Mouse (Mus musculus) forebrain, embryonic 11.5 days (tissue): ENCODE measurements around the gene Lgi1. TPM values are rescaled to one million over a fixed set of nuclear protein-coding genes. Genes with fewer than 3 reads are reported as not detected.

Experiments used
- ATAC-seq: fragments of 200-750 bp; cut with Nextera tagmentation; replicated peaks from 2 replicates; pipeline ENCODE4 v1.8.0; 2017; ENCODE audit warnings: moderate TSS enrichment; ENCODE audit not compliant: low FRiP score
- DNase-seq: peaks from one replicate; pipeline ENCODE4 v3.0.0-alpha.2; 2017; ENCODE audit warnings: low spot score
- H3K27ac ChIP-seq: fragments of 300-500 bp; sonication (generic); 2 replicates; pipeline ENCODE4 v1.5.1; 2014; ENCODE audit warnings: low read depth, low read length
- H3K27me3 ChIP-seq: fragments of 300-500 bp; sonication (generic); 2 replicates; pipeline ENCODE4 v1.6.1; 2014; ENCODE audit warnings: mild to moderate bottlenecking, low read length, mixed read lengths; ENCODE audit not compliant: control insufficient read depth, insufficient read depth
- H3K36me3 ChIP-seq: fragments of 300-500 bp; sonication (generic); 2 replicates; pipeline ENCODE4 v1.6.1; 2014; ENCODE audit warnings: mild to moderate bottlenecking, low read length, moderate library complexity, mixed read lengths; ENCODE audit not compliant: control insufficient read depth, insufficient read depth
- H3K4me1 ChIP-seq: fragments of 300-500 bp; sonication (generic); replicated peaks from 2 replicates; pipeline ENCODE4 v1.6.1; 2014; ENCODE audit warnings: low read length, mixed read lengths; ENCODE audit not compliant: control insufficient read depth, insufficient read depth
- H3K4me2 ChIP-seq: fragments of 300-500 bp; sonication (generic); 2 replicates; pipeline ENCODE4 v1.6.1; 2014; ENCODE audit warnings: low read depth, mild to moderate bottlenecking, low read length, moderate library complexity, mixed read lengths; ENCODE audit not compliant: severe bottlenecking
- H3K4me3 ChIP-seq: fragments of 300-500 bp; sonication (generic); 2 replicates; pipeline ENCODE4 v1.5.1; 2014; ENCODE audit warnings: low read depth, low read length
- H3K9ac ChIP-seq: fragments of 300-500 bp; sonication (generic); 2 replicates; pipeline ENCODE4 v1.6.1; 2014; ENCODE audit warnings: low read length
- H3K9me3 ChIP-seq: fragments of 300-500 bp; sonication (generic); 2 replicates; pipeline ENCODE4 v1.6.1; 2016; ENCODE audit warnings: low read length, mixed read lengths; ENCODE audit not compliant: control insufficient read depth
- WGBS: fragments of 180-500 bp; shearing (Covaris S2); extraction: QIAGEN DNeasy Blood & Tissue Kit; methylation state at CpG from one replicate; pipeline ENCODE4 v1.1.7; 2014; 5-methylcytosine and 5-hydroxymethylcytosine counted together
- polyA plus RNA-seq: library from polyadenylated mRNA; unstranded; fragments of >200 nt; fragmentation: Nextera tagmentation; extraction: Ambion mirVana; gene quantifications from 2 replicates; pipeline ENCODE4 v1.2.1, GENCODE M21; 2014

Gene Lgi1
- polyA plus RNA-seq, 1 experiment from 2014 or later = 1.2 TPM

DNA sequence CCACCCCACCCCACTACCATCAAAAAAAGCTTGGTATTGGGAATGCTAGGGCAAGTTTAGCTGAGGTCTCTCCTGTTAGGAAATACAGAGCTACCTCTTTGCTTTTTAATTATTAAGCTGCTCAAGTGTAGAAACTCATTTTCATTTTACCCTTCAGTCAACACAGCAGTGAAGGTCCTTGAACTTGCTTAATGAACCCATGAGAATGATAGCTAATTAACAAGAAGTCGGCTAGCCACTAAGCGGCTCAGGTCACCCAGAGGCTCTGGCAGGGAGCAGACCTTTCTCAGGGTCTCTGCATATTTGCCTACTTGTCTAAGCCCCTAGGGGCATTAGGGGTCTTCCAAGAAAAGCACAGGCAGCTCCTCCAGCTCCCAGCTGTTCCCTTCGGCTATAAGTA, 75.4 kb downstream of the Lgi1 start:
- Histone ChIP-seq H3K4me2 (no peak overlapping the region), H3K9me3 (no peaks in the 10 kb centered on the region), H3K36me3 (no peaks in the 10 kb centered on the region), H3K27ac (no peak overlapping the region), H3K4me3 (no peak overlapping the region), H3K9ac (no peak overlapping the region), H3K27me3 (no peaks in the 10 kb centered on the region), H3K4me1 (no peaks in the 10 kb centered on the region)
- DNase-seq (no peak), ATAC-seq (no peak)
- WGBS = 51% methylated on average over 3 of the region's 3 CpGs

DNA sequence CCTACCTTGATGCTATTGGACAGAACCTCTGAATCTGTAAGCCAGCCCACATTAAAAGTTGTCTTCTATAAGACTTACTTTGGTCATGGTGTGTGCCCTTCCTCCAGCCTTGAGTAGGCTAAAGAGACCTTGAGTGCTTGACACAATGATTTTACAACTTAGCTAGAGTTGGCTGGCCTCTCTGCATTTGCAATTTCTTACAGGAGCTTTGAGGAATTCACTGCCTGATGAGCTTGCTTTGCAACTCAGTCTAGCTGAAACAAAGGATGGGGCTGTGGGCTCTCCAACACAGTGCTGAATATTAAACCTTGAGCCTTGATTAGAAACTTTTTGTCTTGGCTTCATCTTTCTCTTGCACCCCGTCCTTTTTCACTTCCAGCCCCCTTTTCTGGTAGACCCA, 78.9 kb downstream of the Lgi1 start:
- no peak overlapping the region for H3K4me2 ChIP-seq
- H3K36me3 ChIP-seq = no peaks in the 10 kb centered on the region
- peaks cover 2% of the 10 kb centered on the region; the same call in 1 of the 2 replicates for H3K4me1 ChIP-seq
- no peak for DNase-seq
- H3K27me3 ChIP-seq = no peaks in the 10 kb centered on the region
- no peak for ATAC-seq
- no peak overlapping the region for H3K4me3 ChIP-seq
- 90% methylated on average over 1 of the region's 1 CpGs for WGBS
- no peak overlapping the region for H3K9ac ChIP-seq
- no peak overlapping the region for H3K27ac ChIP-seq
- no peaks in the 10 kb centered on the region for H3K9me3 ChIP-seq

- Histone ChIP-seq H3K27ac (no peak overlapping the region), H3K27me3 (peaks cover 7% of the 10 kb centered on the region; the same call in 1 of the 2 replicates), H3K4me2 (peak overlapping the region; percentile 15; the same call in 1 of the 2 replicates), H3K4me3 (no peak overlapping the region), H3K9me3 (no peaks in the 10 kb centered on the region), H3K4me1 (peaks cover 2% of the 10 kb centered on the region; the same call in 1 of the 2 replicates), H3K36me3 (no peaks in the 10 kb centered on the region), H3K9ac (no peak overlapping the region)
- WGBS = 17% methylated on average over 13 of the region's 13 CpGs
- DNase-seq (peak; percentile 72), ATAC-seq (peak; percentile 75)
Measured at GRCm38 (mm10) chr19:38348271-38349012, 84.1 kb downstream of the Lgi1 start.

DNA sequence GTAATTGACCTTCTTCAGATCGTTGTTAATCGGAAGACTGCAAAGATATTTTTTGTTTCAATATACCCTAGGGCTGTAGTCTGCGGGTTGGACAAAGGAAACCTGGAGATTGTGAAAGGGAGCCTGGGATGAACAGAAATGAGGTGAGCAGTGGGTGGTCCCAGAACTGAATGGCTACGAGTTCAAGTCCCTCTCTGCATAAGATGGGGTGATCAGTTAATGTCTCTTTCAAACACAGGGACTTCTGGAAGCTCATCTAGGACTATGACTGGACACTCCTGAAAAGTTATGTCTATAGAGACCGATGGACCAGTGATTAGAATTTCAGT, 84.6 kb downstream of the Lgi1 start:
- Histone ChIP-seq H3K4me2 (no peak overlapping the region), H3K9ac (no peak overlapping the region), H3K4me1 (peaks cover 2% of the 10 kb centered on the region; the same call in 1 of the 2 replicates), H3K9me3 (no peaks in the 10 kb centered on the region), H3K27me3 (peaks cover 7% of the 10 kb centered on the region; the same call in 1 of the 2 replicates), H3K36me3 (no peaks in the 10 kb centered on the region), H3K27ac (no peak overlapping the region), H3K4me3 (no peak overlapping the region)
- WGBS = 44% methylated on average over 5 of the region's 5 CpGs
- DNase-seq (no peak), ATAC-seq (no peak; the same call in 1 of the 2 replicates)

DNA sequence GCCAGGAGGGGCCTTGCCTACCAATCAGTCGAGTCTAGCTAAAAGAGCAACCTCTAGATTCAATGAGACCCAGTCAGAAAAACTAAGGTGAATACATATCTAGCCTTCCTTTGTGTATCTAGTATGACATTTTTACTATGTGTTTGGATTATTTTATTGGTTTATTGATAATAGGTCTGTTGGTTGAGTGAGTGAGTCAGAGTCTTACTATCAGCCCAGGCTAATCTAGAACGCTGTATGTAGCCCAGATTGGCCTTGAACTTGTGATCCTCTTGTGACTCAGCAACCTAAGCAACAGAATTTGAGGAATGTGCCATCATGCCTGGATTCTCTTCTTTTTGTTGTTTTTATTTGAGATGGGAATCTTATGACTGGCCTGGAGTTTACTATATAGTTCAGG, 86.9 kb downstream of the Lgi1 start:
- no peak for ATAC-seq
- Histone ChIP-seq H3K4me1 (peaks cover 2% of the 10 kb centered on the region; the same call in 1 of the 2 replicates), H3K4me3 (no peak overlapping the region), H3K27ac (no peak overlapping the region), H3K9ac (no peak overlapping the region), H3K9me3 (no peaks in the 10 kb centered on the region), H3K27me3 (peaks cover 7% of the 10 kb centered on the region; the same call in 1 of the 2 replicates), H3K36me3 (no peaks in the 10 kb centered on the region), H3K4me2 (no peak overlapping the region)
- no peak for DNase-seq
- WGBS = 83% methylated on average over 2 of the region's 2 CpGs

DNA sequence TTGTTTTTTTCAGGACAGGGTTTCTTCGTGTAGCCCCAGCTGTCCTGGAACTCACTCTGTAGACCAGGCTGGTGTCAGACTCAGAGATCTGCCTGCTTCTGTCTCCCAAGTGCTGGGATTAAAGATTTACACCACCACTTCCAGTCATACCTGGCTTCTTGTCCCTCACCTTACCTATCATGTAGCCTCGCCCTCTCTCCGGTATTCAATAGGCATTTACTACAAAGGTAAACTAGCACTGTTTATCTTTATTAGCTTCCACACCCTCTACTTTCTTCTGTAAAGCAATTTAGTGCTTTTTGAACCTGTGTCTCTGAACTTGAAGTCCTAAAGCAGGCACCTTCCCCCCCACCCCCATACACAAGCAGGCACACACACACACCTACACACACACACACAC, 87.4 kb downstream of the Lgi1 start:
- H3K4me1 ChIP-seq = peaks cover 2% of the 10 kb centered on the region; the same call in 1 of the 2 replicates
- peaks cover 7% of the 10 kb centered on the region; the same call in 1 of the 2 replicates for H3K27me3 ChIP-seq
- H3K27ac ChIP-seq = no peak overlapping the region
- ATAC-seq (no peak), DNase-seq (no peak)
- H3K4me2 ChIP-seq = no peak overlapping the region
- H3K9me3 ChIP-seq = no peaks in the 10 kb centered on the region
- 93% methylated on average over 3 of the region's 3 CpGs for WGBS
- no peaks in the 10 kb centered on the region for H3K36me3 ChIP-seq
- no peak overlapping the region for H3K4me3 ChIP-seq
- no peak overlapping the region for H3K9ac ChIP-seq

DNA sequence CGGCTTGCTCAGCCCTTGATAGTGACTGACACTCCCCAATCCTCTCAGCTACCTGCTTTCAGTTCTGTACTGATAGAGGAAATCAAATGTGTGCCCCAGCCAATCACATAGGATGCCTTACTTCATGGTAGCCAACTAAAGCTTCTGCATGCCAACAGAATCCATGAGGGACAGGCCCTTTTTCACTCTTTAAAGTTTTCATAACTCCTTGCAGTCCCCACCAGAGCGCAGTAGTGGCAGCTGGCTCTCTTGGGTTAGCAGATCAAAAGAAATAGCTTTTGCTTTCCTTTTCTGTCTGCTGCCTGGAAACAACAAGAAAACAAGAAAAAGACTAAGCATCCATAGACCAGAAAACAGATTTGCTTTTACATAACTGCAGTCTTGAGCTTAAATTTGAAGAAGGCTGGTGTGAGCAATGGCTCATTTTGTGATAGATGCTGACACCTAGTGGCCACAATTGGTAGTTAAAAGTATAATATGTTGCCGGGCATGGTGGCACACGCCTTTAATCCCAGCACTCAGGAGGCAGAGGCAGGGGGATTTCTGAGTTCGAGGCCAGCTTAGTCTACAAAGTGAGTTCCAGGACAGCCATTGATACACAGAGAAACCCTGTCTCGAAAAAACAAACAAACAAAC, 88.3 kb downstream of the Lgi1 start:
- H3K4me3 ChIP-seq = no peak overlapping the region
- no peak overlapping the region for H3K27ac ChIP-seq
- DNase-seq (no peak), ATAC-seq (no peak)
- H3K27me3 ChIP-seq = peaks cover 7% of the 10 kb centered on the region; the same call in 1 of the 2 replicates
- peaks cover 2% of the 10 kb centered on the region; the same call in 1 of the 2 replicates for H3K4me1 ChIP-seq
- 47% methylated on average over 6 of the region's 6 CpGs for WGBS
- H3K9me3 ChIP-seq = no peaks in the 10 kb centered on the region
- H3K36me3 ChIP-seq = no peaks in the 10 kb centered on the region
- H3K9ac ChIP-seq = no peak overlapping the region
- no peak overlapping the region for H3K4me2 ChIP-seq

- Histone ChIP-seq H3K4me1 (no peaks in the 10 kb centered on the region; the same call in 1 of the 2 replicates), H3K4me3 (no peak overlapping the region), H3K9ac (no peak overlapping the region), H3K4me2 (no peak overlapping the region), H3K27me3 (peaks cover 7% of the 10 kb centered on the region; the same call in 1 of the 2 replicates), H3K27ac (no peak overlapping the region), H3K36me3 (no peaks in the 10 kb centered on the region), H3K9me3 (no peaks in the 10 kb centered on the region)
- DNase-seq (no peak), ATAC-seq (no peak)
- 87% methylated on average over 1 of the region's 1 CpGs for WGBS
Measured at GRCm38 (mm10) chr19:38354279-38354678, 89.9 kb downstream of the Lgi1 start.
